Mouse (Mus musculus) natural killer cell, adult 2 months (primary cell): ENCODE results near the gene Ankrd52.

Experiments used
- DNase-seq, 2 experiments: peaks; one replicate each; pipeline ENCODE4 v3.0.0; 2022; ENCODE audit warnings: low spot score in 2 of 2

The Ankrd52 gene

DNA sequence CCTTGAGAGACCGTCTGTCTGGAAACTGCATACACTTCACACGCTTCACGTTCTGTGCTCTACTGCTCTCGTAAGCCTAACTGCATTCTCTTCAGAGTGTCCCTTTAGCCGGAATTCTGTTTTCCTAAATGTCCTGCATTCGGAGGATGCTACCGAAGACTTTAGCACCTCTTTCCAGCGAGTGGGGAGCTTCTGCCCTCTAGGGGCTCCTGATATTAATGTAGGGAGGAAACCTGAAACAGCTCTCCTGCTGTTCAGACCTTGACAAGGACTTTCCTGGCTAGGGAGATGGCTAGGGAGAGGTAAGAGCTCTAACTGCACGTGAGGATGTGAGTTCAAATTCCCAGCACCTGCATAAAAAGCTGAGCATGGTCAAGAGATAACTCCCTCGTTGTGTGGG is 63.5 kb downstream of the Ankrd52 start:
- DNase-seq: no peak

GRCm38 (mm10) chr10:128441324-128442119 is 64.6 kb downstream of the Ankrd52 start:
- no peak for DNase-seq

- no peak for DNase-seq
Observed at GRCm38 (mm10) chr10:128442718-128443117, 65.8 kb downstream of the Ankrd52 start.

- DNase-seq: no peak
Observed at GRCm38 (mm10) chr10:128444354-128444753, 67.4 kb downstream of the Ankrd52 start.

- no peak for DNase-seq
Observed at GRCm38 (mm10) chr10:128445407-128445806, 68.5 kb downstream of the Ankrd52 start.

DNA sequence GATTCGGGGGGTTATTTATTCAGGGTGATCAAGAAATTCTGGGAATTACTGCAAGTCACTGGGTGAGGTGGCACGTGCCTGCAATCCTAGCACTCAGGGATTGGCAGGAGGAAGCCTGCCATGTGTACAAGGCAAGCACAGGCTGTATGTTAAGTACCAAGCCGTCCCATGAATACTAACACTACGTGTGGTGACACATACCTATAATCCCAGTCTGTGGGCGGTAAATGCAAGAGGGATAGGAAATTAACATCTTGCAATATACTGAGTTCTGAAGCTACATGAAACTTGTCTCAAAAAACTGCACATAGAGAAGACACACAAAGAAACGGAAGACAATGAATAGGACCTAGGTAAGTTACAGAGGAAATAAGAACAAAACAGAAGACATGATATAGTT is 74.1 kb downstream of the Ankrd52 start:
- DNase-seq: no peak

GRCm38 (mm10) chr10:128454471-128454870 is 77.6 kb downstream of the Ankrd52 start:
- DNase-seq: no peak

- DNase-seq: peak; percentile 73 to 81
Observed at GRCm38 (mm10) chr10:128455280-128455679, 78.4 kb downstream of the Ankrd52 start.

GRCm38 (mm10) chr10:128457676-128458075 is 80.8 kb downstream of the Ankrd52 start:
- DNase-seq: no peak
